Mouse (Mus musculus): Measurements from ENCODE around the gene Umad1.
A peak's percentile ranks its signal among the peaks of the same experiment; 100 is the strongest.

The Umad1 gene

GRCm38 (mm10) chr6:8259004-8259666 lies at the start of gene Umad1, which contains the start of the genes Rpa3 and Gm45062:
Umad1 (plus strand) TSS chr6:8259288.
Rpa3 (minus strand) TSS chr6:8259173.
Gm45062 (plus strand) TSS chr6:8259450.
- peak; percentile 100 for DNase-seq (ENCODE audit: low spot score)

DNA sequence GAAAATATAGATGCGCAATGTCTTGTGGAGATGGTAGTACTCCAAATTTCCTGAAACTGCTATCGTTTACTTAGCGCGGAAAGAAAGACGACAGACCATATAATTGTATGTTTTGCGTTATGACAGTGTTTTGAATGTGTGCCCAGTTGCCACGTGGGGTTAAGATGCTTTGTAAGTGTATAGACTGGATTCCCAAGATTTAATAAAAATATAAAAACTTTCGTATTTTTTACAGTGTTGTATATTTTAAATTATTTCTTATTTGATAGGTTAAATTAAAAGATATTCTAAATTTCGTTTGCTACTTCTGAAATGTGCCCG lies 49.3 kb upstream of the Umad1 start:
- no peak for DNase-seq (ENCODE audit: low spot score)

DNA sequence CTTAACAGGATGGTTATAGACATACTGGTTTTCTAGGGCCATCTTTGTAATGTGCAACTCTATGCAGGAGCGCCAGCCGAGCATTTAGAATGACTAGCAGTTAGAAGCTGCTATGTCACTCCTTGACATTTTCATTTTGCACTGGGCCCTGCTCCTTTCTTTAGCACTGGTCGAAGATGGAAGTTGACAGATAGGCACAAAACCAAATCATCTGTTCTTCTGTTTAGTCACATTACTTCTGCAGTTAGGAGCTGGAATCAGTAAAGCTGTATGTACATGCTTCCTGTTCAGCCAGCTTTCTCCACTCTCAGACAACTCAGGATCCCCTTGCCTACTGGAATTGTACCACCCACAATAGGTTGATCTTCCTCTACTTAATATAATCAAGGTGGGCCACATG lies 48.4 kb upstream of the Umad1 start:
- DNase-seq (ENCODE audit: low spot score): no peak

DNA sequence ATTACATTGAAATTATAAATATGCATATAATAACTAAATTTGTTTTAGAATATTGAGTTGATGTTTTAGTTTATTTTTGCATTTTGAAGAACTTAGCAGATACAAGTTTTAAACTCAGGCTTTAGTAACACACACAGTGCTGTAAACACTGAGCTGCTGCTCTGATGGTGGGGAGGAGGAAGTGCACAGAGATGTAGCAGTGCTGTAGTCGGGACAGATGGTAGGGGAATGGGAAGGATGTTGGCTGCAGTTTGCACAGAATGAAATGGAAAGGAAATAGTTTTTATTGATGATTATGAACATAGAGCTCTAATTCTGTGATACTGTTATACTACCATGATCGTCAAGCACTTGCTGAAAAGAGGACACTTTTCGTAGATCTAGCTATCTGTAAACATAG lies 32.1 kb upstream of the Umad1 start:
- DNase-seq (ENCODE audit: low spot score): no peak

GRCm38 (mm10) chr6:8228596-8228995 lies 30.5 kb upstream of the Umad1 start:
- DNase-seq (ENCODE audit: low spot score): no peak

GRCm38 (mm10) chr6:8258316-8258715 lies 772 bp upstream of the Umad1 start:
- DNase-seq (ENCODE audit: low spot score): no peak

DNA sequence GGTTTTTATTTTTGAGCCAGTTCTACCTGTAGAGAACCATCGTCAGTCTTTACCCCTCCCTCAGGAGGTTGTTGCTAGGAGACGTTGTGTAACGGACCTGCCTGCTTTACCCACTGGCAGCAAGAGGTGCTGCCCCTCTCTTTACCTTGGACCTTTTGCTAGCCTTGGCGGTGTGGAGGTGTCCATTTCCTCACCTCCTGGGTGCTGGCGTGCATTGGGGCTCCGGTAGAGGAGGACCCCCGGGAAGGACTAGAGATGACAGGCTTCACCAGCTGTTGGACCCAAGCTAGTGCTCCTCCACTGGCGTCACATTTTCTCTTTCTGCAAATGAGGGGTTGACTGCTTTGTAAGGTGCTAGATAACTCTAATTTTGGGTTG lies 568 bp downstream of the Umad1 start:
- no peak for DNase-seq (ENCODE audit: low spot score)

DNA sequence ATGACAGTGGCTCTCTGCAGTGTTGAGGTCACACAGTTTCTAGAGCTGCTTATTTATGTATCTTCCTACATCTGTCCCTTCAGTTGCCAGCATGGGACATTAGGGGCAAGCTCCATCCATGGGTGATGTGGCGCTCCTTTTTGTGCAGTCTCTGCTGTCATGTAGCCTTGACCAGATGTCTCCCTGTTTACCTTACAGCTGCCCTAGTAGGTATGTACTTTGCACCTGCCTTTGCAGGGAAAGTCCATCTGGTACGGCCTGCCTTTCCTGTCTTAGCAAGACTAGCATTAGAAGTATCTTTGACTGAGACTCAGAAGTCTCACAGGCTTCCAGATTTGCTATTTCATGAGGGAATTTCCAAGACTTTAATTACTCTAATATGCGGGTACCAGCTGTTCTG lies 12.0 kb downstream of the Umad1 start:
- DNase-seq (ENCODE audit: low spot score): no peak

DNA sequence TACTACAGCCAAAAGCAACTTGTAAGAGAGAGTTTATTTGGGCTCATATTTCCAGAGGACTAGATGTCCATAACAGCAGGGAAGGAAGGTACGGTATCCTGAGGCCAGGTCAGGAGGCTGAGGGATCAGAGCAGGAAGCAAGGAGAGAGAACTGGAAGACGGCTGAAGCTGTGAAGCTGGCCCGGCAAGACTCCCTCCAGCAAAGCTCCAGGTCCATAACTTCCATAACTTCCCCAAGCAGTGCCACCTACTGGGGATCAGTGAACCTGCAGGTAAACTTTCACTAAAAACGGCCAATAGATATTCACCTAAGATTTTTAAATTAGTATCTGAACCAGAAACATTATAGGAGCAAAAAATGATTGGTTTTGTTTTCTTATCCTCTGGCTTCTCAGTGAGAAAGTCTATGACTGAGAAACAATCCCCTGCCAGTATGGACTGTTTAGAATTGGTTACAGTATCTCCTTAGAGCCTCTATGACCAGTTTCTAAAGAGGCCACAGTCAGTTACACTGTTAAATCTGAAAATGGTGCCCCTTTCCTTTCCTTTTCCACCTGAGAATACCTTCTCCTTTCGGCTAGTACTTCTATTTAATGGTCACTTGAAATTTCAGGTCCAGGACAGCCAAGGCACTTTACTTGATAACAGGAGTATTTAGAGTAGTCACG lies 15.4 kb downstream of the Umad1 start:
- DNase-seq (ENCODE audit: low spot score): peak; percentile 78

DNA sequence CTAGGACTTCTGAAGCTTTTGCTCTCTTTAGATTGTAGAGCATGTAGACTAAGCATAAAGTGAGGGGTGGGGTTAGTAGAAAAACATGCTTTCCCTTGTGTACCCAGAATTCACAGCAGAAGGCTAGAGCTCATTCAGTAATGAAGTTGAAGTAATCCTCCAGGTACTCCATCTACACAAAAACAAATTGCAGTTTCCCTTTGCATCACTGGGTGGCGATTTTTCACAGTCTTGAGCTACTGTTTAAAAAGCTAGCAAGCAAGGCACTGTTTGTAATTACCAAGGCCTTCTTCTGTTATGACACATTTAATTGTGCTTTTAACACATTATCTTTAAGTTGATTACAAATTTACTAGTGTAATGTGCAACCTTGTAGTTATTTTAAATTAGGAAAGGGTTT lies 16.0 kb downstream of the Umad1 start:
- DNase-seq (ENCODE audit: low spot score): peak; percentile 92

- no peak for DNase-seq (ENCODE audit: low spot score)
These were observed 17.3 kb downstream of the Umad1 start for GRCm38 (mm10) chr6:8276431-8276830.

DNA sequence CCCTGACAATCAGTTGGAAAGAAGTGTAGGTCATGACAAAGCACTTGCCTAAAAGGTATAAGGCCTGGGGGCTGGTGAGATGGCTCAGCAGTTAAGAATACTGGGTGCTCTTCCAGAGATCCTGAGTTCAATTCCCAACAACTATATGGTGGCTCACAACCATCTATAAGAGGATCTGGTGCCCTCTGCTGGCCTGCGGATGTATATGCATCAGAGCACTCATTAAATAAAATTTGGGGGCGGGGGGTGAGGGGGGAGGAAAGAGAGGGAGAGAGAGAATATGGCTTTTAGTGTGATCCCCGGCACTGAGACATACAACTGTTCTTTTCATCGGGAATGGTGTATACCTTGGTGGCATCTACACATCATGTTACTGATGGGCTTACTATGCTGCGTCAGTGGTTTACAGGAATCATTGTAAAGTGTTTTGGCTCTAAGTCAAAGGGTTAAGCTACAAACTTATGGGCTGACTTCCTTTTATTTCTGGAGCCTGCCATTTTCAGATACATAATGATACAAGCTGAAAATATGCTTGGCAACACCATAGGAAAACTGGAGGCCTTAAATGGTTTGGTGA lies 19.4 kb downstream of the Umad1 start:
- DNase-seq (ENCODE audit: low spot score): peak; percentile 31

- no peak for DNase-seq (ENCODE audit: low spot score)
These were observed 24.2 kb downstream of the Umad1 start for GRCm38 (mm10) chr6:8283255-8283654.

- peak; percentile 66 for DNase-seq (ENCODE audit: low spot score)
These were observed 26.4 kb downstream of the Umad1 start for GRCm38 (mm10) chr6:8285401-8285960.

GRCm38 (mm10) chr6:8286146-8286545 lies 27.1 kb downstream of the Umad1 start:
- DNase-seq (ENCODE audit: low spot score): no peak

DNA sequence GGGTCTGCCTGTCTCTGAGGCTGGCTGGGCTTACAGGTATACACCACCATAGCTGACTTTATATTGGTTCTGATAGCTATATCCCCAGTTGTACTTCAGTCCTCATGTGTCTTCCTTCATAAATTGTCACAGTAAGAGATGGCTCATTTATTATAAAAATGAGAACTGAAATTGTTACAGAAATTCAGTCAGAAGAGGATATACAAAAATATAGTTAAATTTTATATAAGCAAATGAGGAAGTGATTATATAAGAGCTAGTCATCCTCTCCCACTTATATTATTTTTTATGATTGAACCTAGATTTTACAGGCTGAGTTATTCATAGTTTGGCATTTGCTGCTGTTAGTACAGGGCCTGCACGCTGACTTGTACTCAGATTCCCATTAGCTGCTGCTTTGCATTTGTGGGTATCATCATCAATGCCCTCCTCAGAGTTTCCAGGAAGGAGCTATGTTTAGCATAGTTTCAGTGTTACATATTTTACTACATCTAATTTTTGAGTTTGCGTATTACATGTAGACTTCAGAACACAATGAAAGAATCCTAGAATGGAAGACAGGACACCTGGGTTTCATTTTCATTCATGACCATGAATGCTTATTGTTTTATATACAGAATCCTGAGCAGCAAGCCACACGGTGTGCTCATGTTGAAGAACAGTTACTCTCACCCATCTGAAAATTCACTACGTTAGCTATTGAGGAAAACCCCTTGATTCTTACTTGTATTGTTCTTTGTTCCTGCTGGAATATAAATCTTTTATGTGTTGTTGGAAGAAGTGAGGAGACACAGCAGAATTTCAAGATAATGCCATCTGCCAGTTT lies 29.9 kb downstream of the Umad1 start:
- no peak for DNase-seq (ENCODE audit: low spot score)

DNA sequence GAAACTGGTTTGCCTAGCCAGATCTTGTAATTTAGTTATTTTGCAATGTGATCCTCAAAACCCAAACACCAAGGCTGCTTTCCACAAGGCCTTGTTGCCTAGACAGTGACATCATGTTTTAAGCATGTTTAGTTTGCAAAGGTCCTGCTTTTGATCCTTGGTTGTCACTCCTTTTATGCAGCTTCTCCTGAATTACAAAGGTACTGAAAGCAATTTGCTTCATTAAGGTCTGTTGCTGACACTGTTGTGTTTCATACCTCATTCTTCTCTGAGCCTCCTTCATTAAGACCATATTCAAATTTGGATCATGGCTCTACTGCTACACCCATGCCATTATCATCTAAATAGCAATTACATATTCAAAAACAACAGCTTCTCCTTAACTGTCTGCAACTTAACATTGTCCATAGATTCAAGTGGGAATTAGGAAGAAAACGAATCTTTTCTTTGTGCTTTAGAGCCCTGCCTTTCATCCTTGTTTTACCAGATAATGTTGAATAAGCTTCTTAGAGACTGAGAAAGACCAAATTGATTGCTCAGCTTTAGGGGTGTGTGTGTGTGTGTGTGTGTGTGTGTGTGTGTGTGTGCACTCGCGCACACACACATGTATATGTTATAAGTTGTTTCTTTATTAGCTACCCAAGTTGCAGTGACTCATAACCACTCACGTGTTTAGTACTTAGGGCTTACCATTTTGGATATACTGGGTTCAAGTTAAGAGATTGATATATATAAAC lies 35.1 kb downstream of the Umad1 start:
- no peak for DNase-seq (ENCODE audit: low spot score)

DNA sequence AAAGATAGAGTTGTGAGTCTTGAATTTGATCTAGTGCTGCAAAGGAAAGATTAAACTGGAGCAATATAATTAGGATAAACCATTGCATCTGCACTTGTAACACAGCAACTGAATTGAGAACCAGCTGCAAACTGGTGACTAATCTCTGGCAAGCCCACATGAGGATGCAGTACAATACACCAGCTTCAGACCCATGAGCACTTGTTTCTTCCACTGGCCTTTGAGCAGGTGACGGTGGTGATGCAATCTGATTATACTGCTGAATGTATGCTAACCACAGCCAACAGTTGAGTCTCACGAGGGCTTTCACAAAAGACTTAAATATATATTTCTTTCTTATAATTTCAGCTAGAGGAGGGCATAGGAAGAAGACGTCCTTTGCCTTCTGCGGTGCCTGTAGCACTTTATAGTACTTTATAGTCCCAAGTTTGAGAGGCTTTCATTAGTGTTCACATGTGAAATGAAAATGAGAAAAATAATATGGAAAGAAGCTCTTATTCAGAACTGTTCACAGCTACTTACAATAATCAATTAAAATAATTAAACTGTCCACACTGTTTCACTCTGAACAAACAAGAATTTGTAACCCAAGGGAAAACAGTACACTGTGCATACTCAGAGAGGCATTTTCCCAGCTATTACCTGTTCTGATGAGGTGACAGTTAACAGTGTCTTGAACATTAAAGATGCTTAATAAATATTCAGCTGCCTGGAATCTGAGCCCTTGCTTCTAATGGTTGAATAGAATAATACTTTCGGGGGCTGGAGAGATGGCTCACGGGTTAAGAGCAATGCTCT lies 40.2 kb downstream of the Umad1 start:
- DNase-seq (ENCODE audit: low spot score): no peak

- no peak for DNase-seq (ENCODE audit: low spot score)
These were observed 49.0 kb downstream of the Umad1 start for GRCm38 (mm10) chr6:8307878-8308775.

- DNase-seq (ENCODE audit: low spot score): no peak
These were observed 53.5 kb downstream of the Umad1 start for GRCm38 (mm10) chr6:8312554-8312953.

Data from adipocyte (in vitro differentiated cells).